Comparison of ENCODE assay signal across 25 mouse cellular contexts in the genomic region with DNA sequence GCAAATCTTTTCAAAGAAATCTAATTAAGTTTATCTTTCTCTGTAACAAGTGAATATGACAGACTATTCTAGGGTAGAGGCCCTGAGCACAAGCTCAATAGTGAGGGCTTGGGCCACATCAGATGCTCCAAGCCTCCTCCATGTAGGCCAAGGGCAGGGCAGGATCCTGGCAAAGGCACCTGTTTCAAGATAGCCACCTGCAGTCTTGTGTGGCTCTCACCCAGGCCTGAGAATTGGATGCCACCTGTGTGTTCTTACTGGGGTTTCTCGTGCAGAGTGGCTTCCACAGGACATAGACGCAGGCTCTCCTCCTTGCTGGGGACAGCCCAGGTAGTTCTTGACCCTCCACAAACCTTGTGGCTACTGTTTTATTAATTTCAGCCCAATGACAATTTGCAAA. TPM values are rescaled to one million over a fixed set of nuclear protein-coding genes. Genes with fewer than 3 reads are reported as not detected.
"Had no signal": no experiment of that assay in that cellular context is flagged by ENCODE, and none has a peak within 500 bp of the region (broad histone marks: within the 10 kb centered on the region; RNA-seq: fewer than 3 reads in every experiment).

No protein-coding gene starts in this region.

- H3K4me2 ChIP-seq: kidney, embryonic 15.5 days; liver, embryonic 13.5 days; midbrain, embryonic 11.5 days; midbrain, embryonic 15.5 days; neural tube, embryonic 12.5 days; neural tube, embryonic 15.5 days had no signal

- DNase-seq: kidney, postnatal 10 days; kidney, postnatal 36 days; liver, embryonic 13.5 days; lung, adult 2 months; lung, postnatal 4 days; right cerebral cortex, adult 18-20 months; right cerebral cortex, postnatal 14 days; right cerebral cortex, postnatal 4 days; thymus, adult 2 months; thymus, postnatal 14 days had no signal

- H3K9ac ChIP-seq: kidney, embryonic 15.5 days; liver, embryonic 13.5 days; midbrain, embryonic 15.5 days; neural tube, embryonic 12.5 days; neural tube, embryonic 15.5 days had no signal

- H3K36me3 ChIP-seq: kidney, embryonic 15.5 days; liver, embryonic 13.5 days; midbrain, embryonic 15.5 days; neural tube, embryonic 12.5 days; neural tube, embryonic 15.5 days had no signal

- ATAC-seq: midbrain, embryonic 15.5 days had no signal

- H3K9me3 ChIP-seq: kidney, embryonic 15.5 days; liver, embryonic 13.5 days; midbrain, embryonic 15.5 days; neural tube, embryonic 12.5 days; neural tube, embryonic 15.5 days had no signal

- H3K4me3 ChIP-seq: kidney, embryonic 15.5 days; liver, embryonic 13.5 days; midbrain, embryonic 15.5 days; neural tube, embryonic 12.5 days; neural tube, embryonic 15.5 days had no signal

- H3K27me3 ChIP-seq: kidney, embryonic 15.5 days; midbrain, embryonic 15.5 days; neural tube, embryonic 12.5 days had no signal

- H3K4me1 ChIP-seq: kidney, embryonic 15.5 days; liver, embryonic 13.5 days; midbrain, embryonic 15.5 days; neural tube, embryonic 12.5 days; neural tube, embryonic 15.5 days had no signal

- H3K27ac ChIP-seq: kidney, embryonic 15.5 days; liver, embryonic 13.5 days; midbrain, embryonic 15.5 days; neural tube, embryonic 12.5 days; neural tube, embryonic 15.5 days; stomach, postnatal 0 days had no signal

RNA-seq across cellular contexts. Expression of a gene that starts 16.2 kb away (rescaled TPM):
- total RNA-seq: layer of hippocampus, postnatal 14 days; left cerebral cortex, postnatal 25 days; liver, adult 2 months; megakaryocyte progenitor cell, adult 5-6 weeks; megakaryocyte-erythroid progenitor cell, adult 5-6 weeks had no signal
- polyA plus RNA-seq: kidney, embryonic 15.5 days; limb, embryonic 11.5 days; limb, embryonic 14.5 days; liver, adult 2 months; liver, embryonic 13.5 days; liver, embryonic 16.5 days; midbrain, embryonic 11.5 days; midbrain, embryonic 15.5 days; neural tube, embryonic 12.5 days; neural tube, embryonic 15.5 days; stomach, embryonic 14.5 days; stomach, postnatal 0 days; thymus, adult 2 months had no signal

RNA-seq across cellular contexts. Expression of a gene that starts 29.7 kb away (rescaled TPM):
- total RNA-seq: liver, adult 2 months; megakaryocyte-erythroid progenitor cell, adult 5-6 weeks had no signal
- polyA plus RNA-seq: liver, adult 2 months had no signal
